Mouse (Mus musculus) stomach, embryonic 16.5 days (tissue): ENCODE data around the gene Hist1h2bm. TPM values are rescaled to one million over a fixed set of nuclear protein-coding genes. Genes with fewer than 3 reads are reported as not detected.
"Not testable (repeated sequence)": the region's sequence is repeated elsewhere in the genome, so short reads cannot be mapped to it uniquely, and the experiment has no call there.

ENCODE experiments used
- ATAC-seq: fragments of 200-750 bp; cut with Nextera tagmentation; 2 replicates; pipeline ENCODE4 v1.8.0; 2017; ENCODE audit warnings: moderate number of reproducible peaks, moderate TSS enrichment; ENCODE audit not compliant: insufficient read depth, low FRiP score
- H3K27ac ChIP-seq: fragments of 300-500 bp; sonication (generic); 2 replicates; pipeline ENCODE4 v1.5.1; 2014; ENCODE audit warnings: low read length
- H3K27me3 ChIP-seq: fragments of 300-500 bp; sonication (generic); 2 replicates; pipeline ENCODE4 v1.6.1; 2014; ENCODE audit warnings: low read length, control low read depth, mixed read lengths; ENCODE audit not compliant: control insufficient read depth, insufficient read depth
- H3K36me3 ChIP-seq: fragments of 300-500 bp; sonication (generic); 2 replicates; pipeline ENCODE4 v1.6.1; 2014; ENCODE audit warnings: low read length; ENCODE audit not compliant: control insufficient read depth, insufficient read depth
- H3K4me1 ChIP-seq: fragments of 300-500 bp; sonication (generic); 2 replicates; pipeline ENCODE4 v1.6.1; 2014; ENCODE audit warnings: low read length, control low read depth, mixed read lengths; ENCODE audit not compliant: control insufficient read depth, insufficient read depth
- H3K4me2 ChIP-seq: fragments of 300-500 bp; sonication (generic); 2 replicates; pipeline ENCODE4 v1.6.1; 2014; ENCODE audit warnings: low read depth, low read length, mixed read lengths
- H3K4me3 ChIP-seq: fragments of 300-500 bp; sonication (generic); replicated peaks from 2 replicates; pipeline ENCODE4 v1.5.1; 2014; ENCODE audit warnings: mild to moderate bottlenecking, low read length
- H3K9ac ChIP-seq: fragments of 300-500 bp; sonication (generic); 2 replicates; pipeline ENCODE4 v1.6.1; 2014; ENCODE audit warnings: low read length
- H3K9me3 ChIP-seq: fragments of 300-500 bp; sonication (generic); replicated peaks from 2 replicates; pipeline ENCODE4 v1.6.1; 2016; ENCODE audit warnings: low read length, control low read depth; ENCODE audit not compliant: control insufficient read depth
- WGBS: fragments of 180-500 bp; shearing (Covaris S2); extraction: QIAGEN DNeasy Blood & Tissue Kit; methylation state at CpG from one replicate; pipeline ENCODE4 v1.1.7; 2014; 5-methylcytosine and 5-hydroxymethylcytosine counted together
- polyA plus RNA-seq: library from polyadenylated mRNA; unstranded; fragments of >200 nt; fragmentation: Nextera tagmentation; extraction: Ambion mirVana; gene quantifications from 2 replicates; pipeline ENCODE4 v1.2.1, GENCODE M21; 2015

Gene Hist1h2bm
- polyA plus RNA-seq, 1 experiment from 2014 or later: 2.5 TPM

DNA sequence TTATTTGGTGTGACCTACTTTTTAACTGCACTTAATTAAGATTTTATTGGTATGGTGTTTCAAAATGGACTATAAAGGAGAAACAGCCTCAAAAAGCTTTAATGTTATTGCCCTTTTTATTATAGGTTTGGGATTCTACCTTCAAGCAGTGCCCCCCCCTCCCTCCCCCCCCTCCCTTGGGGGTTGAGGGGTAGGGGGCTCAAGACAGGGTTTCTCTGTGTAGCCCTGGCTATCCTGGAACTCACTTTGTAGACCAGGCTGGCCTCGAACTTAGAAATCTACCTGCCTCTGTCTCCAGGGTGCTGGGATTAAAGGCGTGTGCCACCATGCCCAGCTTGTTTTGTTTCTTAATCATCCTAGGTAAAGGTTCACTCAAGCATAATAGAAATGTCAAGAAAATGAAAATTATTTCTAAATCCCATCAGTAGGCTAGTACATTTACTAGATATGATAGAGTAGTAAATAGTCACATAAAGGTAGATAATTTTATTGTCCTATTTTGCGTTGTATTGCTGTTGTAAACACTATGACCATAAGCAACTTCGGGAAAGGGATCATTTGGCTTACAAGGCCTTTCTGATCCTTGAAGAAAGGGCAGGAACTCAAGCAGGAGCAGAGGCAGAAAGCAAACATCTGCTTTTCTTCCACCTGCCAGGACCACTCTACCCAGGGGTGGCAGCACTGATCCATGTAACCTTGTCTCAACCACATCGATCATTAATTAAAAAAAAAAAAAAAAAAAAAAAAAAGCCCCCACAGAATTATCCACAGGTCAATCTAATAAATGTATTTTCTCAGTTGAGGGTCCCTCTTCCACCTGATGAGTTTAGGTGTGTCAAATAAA is 1.4 kb downstream of the Hist1h2bm start:
- H3K4me1 ChIP-seq: peaks cover 8% of the 10 kb centered on the region
- no peaks in the 10 kb centered on the region for H3K36me3 ChIP-seq
- peak overlapping the region; percentile 51; the same call in 1 of the 2 replicates for H3K4me2 ChIP-seq
- no peak for ATAC-seq
- H3K27ac ChIP-seq: peak overlapping the region; percentile 86; the same call in 1 of the 2 replicates
- no peaks in the 10 kb centered on the region for H3K9me3 ChIP-seq
- H3K27me3 ChIP-seq: no peaks in the 10 kb centered on the region
- H3K4me3 ChIP-seq: peak overlapping the region; percentile 50; the same call in 1 of the 2 replicates
- H3K9ac ChIP-seq: no peak overlapping the region
- WGBS: 30% methylated on average over 5 of the region's 5 CpGs

DNA sequence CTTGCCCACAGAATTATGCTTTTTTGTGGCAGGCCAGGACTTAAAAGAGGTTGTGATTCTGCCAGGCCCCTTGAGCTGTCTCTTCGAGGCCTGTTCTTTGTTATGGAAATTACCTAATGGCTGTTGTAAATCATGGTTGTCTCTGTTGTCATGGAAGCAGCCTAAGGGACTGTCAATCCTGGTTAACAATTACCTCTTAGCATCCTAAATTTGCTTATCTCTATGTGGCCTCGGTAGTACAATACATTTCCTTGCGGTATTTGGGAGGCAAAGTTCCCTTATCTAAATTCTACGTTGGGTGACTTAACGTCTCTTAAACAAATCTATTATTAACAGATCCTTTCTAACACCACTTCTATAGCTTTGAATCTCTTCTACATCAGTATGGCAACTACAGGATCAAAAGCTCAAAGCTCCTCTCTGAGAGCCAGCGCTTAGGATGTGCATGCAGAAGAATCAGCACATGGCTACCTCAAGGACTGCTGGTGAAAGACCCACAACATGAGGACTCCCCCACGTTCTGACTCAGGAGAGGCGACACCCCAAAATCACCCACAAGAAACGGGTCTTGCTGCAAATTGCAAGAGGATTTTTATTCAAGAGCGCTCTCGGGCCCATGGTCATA is 6.2 kb downstream of the Hist1h2bm start:
- H3K27ac ChIP-seq: no peak overlapping the region
- ATAC-seq: no peak
- 33% methylated on average over 10 of the region's 11 CpGs for WGBS
- H3K9ac ChIP-seq: no peak overlapping the region
- H3K4me3 ChIP-seq: no peak overlapping the region
- no peak overlapping the region for H3K4me2 ChIP-seq
- H3K9me3 ChIP-seq: no peaks in the 10 kb centered on the region
- H3K4me1 ChIP-seq: no peaks in the 10 kb centered on the region; the same call in 1 of the 2 replicates
- H3K27me3 ChIP-seq: no peaks in the 10 kb centered on the region
- no peaks in the 10 kb centered on the region for H3K36me3 ChIP-seq

DNA sequence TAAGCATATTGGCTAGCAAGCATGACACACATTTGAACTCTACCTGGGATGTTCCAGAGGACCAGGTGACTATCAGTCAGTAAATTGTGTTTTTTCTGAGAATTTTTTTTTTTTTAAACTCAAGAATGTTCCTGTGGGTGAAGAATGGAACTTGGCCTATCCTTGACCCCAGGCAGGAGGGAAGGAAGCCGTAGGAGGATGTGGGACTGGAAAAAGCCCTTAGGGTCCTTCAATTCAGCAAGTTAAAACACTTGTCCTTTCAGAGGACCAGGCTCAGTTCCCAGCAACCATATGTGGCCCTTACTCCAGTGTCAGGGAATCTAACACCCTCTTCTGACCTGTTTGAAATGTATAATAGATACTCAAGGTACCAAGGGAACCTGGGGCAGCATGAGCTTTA is 7.7 kb downstream of the Hist1h2bm start:
- 54% methylated on average over 1 of the region's 1 CpGs for WGBS
- Histone ChIP-seq H3K4me1 (no peaks in the 10 kb centered on the region), H3K4me2 (no peak overlapping the region), H3K9ac (no peak overlapping the region), H3K27me3 (no peaks in the 10 kb centered on the region), H3K4me3 (no peak overlapping the region), H3K36me3 (no peaks in the 10 kb centered on the region), H3K27ac (no peak overlapping the region), H3K9me3 (no peaks in the 10 kb centered on the region)
- no peak for ATAC-seq

DNA sequence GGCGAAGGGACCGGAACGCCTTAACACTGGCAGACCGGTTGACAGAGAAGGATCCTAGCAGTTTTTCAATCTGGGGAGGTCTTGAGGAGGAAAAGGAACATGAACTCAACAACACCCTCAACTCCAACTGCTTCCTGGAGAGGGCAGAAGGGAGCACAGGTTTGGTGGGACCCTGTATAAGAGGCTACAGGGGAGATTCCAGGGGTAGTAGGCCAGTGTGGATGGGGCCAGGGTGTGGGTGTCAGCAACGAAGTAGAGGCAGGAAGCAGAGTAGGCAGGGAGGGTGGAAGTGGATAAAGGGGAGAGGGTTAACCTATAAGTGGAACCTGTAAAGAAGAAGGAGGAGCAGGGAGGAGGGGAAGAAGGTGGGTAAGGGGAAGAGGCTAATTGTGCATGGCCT is 11.6 kb downstream of the Hist1h2bm start:
- Histone ChIP-seq H3K9me3 (no peaks in the 10 kb centered on the region), H3K4me2 (no peak overlapping the region), H3K4me3 (no peak overlapping the region), H3K27me3 (no peaks in the 10 kb centered on the region), H3K9ac (no peak overlapping the region), H3K4me1 (0 out of 2 replicates have a peak, but pooled peaks cover 2% of the 10 kb centered on the region), H3K36me3 (no peaks in the 10 kb centered on the region), H3K27ac (no peak overlapping the region)
- WGBS: 79% methylated on average over 5 of the region's 5 CpGs
- no peak for ATAC-seq

DNA sequence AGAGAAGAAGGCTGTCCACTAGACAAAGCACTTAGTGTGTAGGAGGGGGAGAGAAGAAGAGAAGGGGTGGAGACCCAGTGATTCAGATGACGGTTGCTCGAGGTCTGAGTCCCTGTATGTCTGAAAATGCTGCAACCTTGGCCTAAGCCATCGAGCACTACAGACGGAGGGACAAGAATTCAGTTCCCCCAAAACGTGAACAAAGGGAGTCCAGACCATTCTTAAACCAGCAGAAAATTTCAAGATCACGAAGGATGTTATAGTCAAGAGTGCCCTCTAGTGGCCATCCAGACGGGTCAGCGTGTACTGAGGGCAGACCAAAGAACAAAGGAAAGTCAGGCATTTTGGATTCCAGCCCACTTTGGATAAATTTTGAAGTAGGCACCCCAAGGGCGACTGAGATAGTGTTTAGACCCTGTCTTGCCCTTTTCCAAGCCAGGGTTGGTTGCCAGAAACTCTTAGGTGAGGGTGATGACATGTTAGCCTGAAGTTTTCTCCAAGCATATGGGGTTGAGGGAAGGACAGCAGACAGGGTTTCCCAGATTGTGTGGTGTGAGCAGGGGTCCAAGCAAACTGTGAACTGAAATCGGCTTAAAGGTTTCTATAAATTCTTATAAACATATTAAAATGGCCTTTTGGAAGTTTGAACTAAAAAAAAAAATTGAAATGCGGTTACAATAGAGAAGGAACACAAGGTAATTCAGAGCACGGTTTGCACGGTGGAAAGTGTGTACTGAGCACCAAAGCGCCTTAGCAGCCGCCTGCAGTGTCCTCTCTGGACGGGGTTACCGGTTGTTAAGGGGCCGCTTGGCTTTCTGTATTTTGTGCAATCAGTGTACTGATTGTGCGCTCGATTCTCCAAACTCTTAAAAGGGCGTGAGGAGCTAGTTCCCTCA is 12.4 kb downstream of the Hist1h2bm start:
- under 1% methylated on average over 21 of the region's 21 CpGs for WGBS
- ATAC-seq: peak; percentile 75
- H3K27me3 ChIP-seq: no peaks in the 10 kb centered on the region

DNA sequence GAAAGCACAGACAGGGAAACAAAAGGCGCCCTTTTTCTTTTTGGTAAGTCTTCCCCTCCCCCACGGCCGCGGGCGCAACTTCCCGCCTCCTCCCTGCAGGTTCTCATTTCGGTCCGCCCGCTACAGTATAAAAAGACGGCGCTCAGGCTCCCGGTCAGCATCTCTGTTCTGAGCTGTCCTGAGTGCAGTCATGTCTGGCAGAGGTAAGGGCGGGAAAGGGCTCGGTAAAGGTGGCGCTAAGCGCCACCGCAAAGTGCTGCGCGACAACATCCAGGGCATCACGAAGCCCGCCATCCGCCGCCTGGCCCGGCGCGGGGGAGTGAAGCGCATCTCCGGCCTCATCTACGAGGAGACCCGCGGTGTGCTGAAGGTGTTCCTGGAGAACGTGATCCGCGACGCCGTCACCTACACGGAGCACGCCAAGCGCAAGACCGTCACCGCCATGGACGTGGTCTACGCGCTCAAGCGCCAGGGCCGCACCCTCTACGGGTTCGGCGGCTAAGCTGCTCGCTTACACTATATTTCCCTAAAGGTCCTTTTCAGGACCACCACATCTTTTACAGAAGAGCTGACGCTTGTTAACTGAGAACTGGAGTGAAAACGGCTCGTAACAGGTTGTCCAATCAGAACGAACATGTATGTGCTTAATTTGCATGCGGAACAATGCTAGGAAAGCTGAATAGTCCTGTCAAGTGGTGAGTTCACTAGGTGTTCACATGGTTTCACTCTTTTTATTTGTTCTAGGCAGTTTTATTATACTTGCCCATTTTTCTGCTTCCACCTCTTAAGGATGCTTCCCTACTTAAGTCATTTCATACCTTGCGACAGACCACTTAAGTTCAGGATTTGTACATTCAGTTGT is 13.3 kb downstream of the Hist1h2bm start, which contains the start of gene Hist1h4j:
Gene Hist1h4j, plus strand, starts transcription at position 159 of the 862 bp plus-strand sequence.
- peak within 1 kb of the TSS; percentile 93 for H3K27ac ChIP-seq
- H3K4me3 ChIP-seq: peak within 1 kb of the TSS; percentile 51
- not testable (repeated sequence) for H3K9me3 ChIP-seq, H3K36me3 ChIP-seq, H3K4me1 ChIP-seq, H3K27me3 ChIP-seq
- under 1% methylated on average over 47 of the region's 56 CpGs for WGBS
- H3K4me2 ChIP-seq: peak within 1 kb of the TSS; percentile 75
- peak within 1 kb of the TSS; percentile 72 for H3K9ac ChIP-seq
- ATAC-seq: peak; percentile 93

More for the DNA sequence above, 12.4 kb downstream of the Hist1h2bm start:
- no peaks in the 10 kb centered on the region for H3K36me3 ChIP-seq
- H3K4me2 ChIP-seq: peak overlapping the region; percentile 75
- peak overlapping the region; percentile 51 for H3K4me3 ChIP-seq
- H3K9me3 ChIP-seq: no peaks in the 10 kb centered on the region
- peak overlapping the region; percentile 72 for H3K9ac ChIP-seq
- 0 out of 2 replicates have a peak, but pooled peaks cover 2% of the 10 kb centered on the region for H3K4me1 ChIP-seq
- H3K27ac ChIP-seq: peak overlapping the region; percentile 93

DNA sequence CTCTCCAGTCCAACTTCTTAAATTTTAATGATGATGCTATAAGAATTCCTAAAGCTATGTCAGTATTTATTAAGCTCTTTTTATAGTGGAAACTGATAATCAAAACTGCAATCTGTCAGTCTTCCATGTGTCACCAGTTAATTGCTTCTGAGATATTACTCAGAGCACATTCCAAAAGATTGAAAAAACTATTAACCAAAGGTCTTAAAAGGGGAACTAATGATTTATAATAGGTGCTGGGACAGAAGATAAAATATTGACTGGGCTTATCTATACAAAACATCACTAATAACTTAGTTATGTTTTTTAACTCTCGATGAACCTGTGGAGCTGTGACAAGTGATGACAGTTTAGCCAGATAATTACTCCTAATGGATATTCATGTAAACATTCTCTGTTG is 23.2 kb downstream of the Hist1h2bm start:
- ATAC-seq: no peak
- 34% methylated on average over 1 of the region's 1 CpGs for WGBS

More for the DNA sequence above, 23.2 kb downstream of the Hist1h2bm start:
- H3K27ac ChIP-seq: no peak overlapping the region
- H3K27me3 ChIP-seq: no peaks in the 10 kb centered on the region
- no peaks in the 10 kb centered on the region; the same call in 1 of the 2 replicates for H3K36me3 ChIP-seq
- no peak overlapping the region for H3K9ac ChIP-seq
- no peaks in the 10 kb centered on the region for H3K9me3 ChIP-seq
- no peak overlapping the region for H3K4me3 ChIP-seq
- peaks cover 7% of the 10 kb centered on the region for H3K4me1 ChIP-seq
- no peak overlapping the region for H3K4me2 ChIP-seq
